Mouse (Mus musculus) liver, postnatal 0 days (tissue): ENCODE data around the gene Dnah7c. TPM values are rescaled to one million over a fixed set of nuclear protein-coding genes. Genes with fewer than 3 reads are reported as not detected.

Experiments
- ATAC-seq: fragments of 200-750 bp; cut with Nextera tagmentation; 2 replicates; pipeline ENCODE4 v1.8.0; 2017; ENCODE audit warnings: mild to moderate bottlenecking, moderate library complexity
- DNase-seq: peaks from one replicate; pipeline ENCODE4 v3.0.0-alpha.2; 2016
- H3K27ac ChIP-seq: fragments of 300-500 bp; sonication (generic); 2 replicates; pipeline ENCODE4 v1.5.1; 2014; ENCODE audit warnings: antibody characterized with exemption, moderate library complexity, mild to moderate bottlenecking, low read depth
- H3K27me3 ChIP-seq: fragments of 300-500 bp; sonication (generic); 2 replicates; pipeline ENCODE4 v1.6.1; 2014; ENCODE audit warnings: low read length, control low read depth, mixed read lengths; ENCODE audit not compliant: insufficient read depth
- H3K36me3 ChIP-seq: fragments of 300-500 bp; sonication (generic); replicated peaks from 2 replicates; pipeline ENCODE4 v1.6.1; 2014; ENCODE audit warnings: mild to moderate bottlenecking, control low read depth, low read length, moderate library complexity, mixed read lengths; ENCODE audit not compliant: insufficient read depth
- H3K4me1 ChIP-seq: fragments of 300-500 bp; sonication (generic); 2 replicates; pipeline ENCODE4 v1.6.1; 2014; ENCODE audit warnings: antibody characterized with exemption, mild to moderate bottlenecking, control low read depth; ENCODE audit not compliant: insufficient read depth
- H3K4me2 ChIP-seq: fragments of 300-500 bp; sonication (generic); 2 replicates; pipeline ENCODE4 v1.6.1; 2014; ENCODE audit warnings: low read depth, mild to moderate bottlenecking, low read length, moderate library complexity, mixed read lengths
- H3K4me3 ChIP-seq: fragments of 300-500 bp; sonication (generic); 2 replicates; pipeline ENCODE4 v1.5.1; 2014; ENCODE audit warnings: low read depth, low read length
- H3K9ac ChIP-seq: fragments of 300-500 bp; sonication (generic); replicated peaks from 2 replicates; pipeline ENCODE4 v1.6.1; 2014; ENCODE audit warnings: mild to moderate bottlenecking, moderate library complexity
- H3K9me3 ChIP-seq: fragments of 300-500 bp; sonication (generic); 2 replicates; pipeline ENCODE4 v1.6.1; 2016; ENCODE audit warnings: mild to moderate bottlenecking, control low read depth, low read length, mixed read lengths
- CTCF ChIP-seq: sonication (generic); IDR thresholded peaks from 2 replicates; pipeline ENCODE4 v1.5.1; 2016; ENCODE audit warnings: antibody characterized with exemption, low read depth
- EP300 ChIP-seq: IDR thresholded peaks from 2 replicates; pipeline ENCODE4 v1.6.1; 2016; ENCODE audit warnings: antibody characterized with exemption, low read depth, mild to moderate bottlenecking
- WGBS: fragments of 180-500 bp; shearing (Covaris S2); extraction: QIAGEN DNeasy Blood & Tissue Kit; methylation state at CpG from one replicate; pipeline ENCODE4 v1.1.7; 2014; ENCODE audit not compliant: insufficient replicate concordance; 5-methylcytosine and 5-hydroxymethylcytosine counted together
- polyA plus RNA-seq: library from polyadenylated mRNA; unstranded; fragments of >200 nt; fragmentation: Nextera tagmentation; extraction: Ambion mirVana; gene quantifications from 2 replicates; pipeline ENCODE4 v1.2.1, GENCODE M21; 2015

The Dnah7c gene
- polyA plus RNA-seq, 1 experiment from 2014 or later = not detected

DNA sequence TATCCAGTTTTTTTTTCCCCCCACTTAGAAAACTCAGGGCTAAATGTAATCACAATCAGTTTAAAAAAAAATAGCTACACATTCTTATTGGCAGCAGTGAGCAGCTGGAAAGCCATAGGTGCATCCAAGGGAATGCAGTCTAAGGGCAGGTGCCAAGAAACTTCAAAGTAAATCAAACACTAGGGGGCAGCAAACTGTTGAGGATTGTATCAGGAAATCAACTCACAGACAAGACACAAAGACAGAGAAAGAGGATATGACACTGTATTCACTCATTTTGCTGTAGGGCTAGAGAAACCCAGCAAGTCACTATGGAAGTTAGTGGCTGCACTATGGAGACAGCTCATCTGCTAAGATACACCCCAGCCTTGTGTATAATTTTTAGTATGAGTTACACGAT lies 424.4 kb downstream of the Dnah7c start:
- Histone ChIP-seq H3K4me1 (peaks cover 4% of the 10 kb centered on the region), H3K36me3 (no peaks in the 10 kb centered on the region), H3K27me3 (no peaks in the 10 kb centered on the region), H3K27ac (no peak overlapping the region), H3K9ac (no peak overlapping the region), H3K4me3 (no peak overlapping the region), H3K9me3 (no peaks in the 10 kb centered on the region), H3K4me2 (no peak overlapping the region)
- DNase-seq (peak; percentile 39), ATAC-seq (no peak)
- 44% methylated on average over 1 of the region's 1 CpGs for WGBS
- no peak for TF ChIP-seq EP300
- peak; percentile 83 for TF ChIP-seq CTCF

DNA sequence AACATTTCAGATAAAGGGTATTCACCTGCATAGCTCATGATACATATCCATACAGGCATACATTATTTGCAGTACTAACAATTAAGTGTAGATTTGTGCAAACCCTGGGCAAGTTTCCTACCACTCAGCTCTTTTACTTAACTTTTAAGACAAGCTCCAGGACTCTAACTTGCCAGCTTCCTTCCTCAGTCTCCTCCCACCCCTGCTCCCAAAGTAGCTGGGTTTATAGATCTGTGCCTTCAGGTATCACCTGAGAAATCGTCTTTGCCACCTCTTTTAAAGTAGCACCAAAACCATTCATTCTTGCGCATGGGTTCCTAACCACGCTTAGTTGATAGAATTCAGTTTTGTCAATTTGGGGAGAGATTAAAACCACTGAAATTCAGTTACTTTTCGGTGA lies 426.2 kb downstream of the Dnah7c start:
- WGBS = 32% methylated on average over 4 of the region's 4 CpGs
- 0 out of 2 replicates have a peak overlapping the region, but pooled peaks have one; percentile 10 for H3K4me2 ChIP-seq
- no peaks in the 10 kb centered on the region for H3K27me3 ChIP-seq
- DNase-seq (no peak), ATAC-seq (no peak)
- H3K4me3 ChIP-seq = no peak overlapping the region
- no peaks in the 10 kb centered on the region for H3K9me3 ChIP-seq
- H3K9ac ChIP-seq = no peak overlapping the region
- peaks cover 6% of the 10 kb centered on the region for H3K4me1 ChIP-seq
- H3K36me3 ChIP-seq = no peaks in the 10 kb centered on the region
- no peak for TF ChIP-seq EP300
- no peak for TF ChIP-seq CTCF
- H3K27ac ChIP-seq = no peak overlapping the region

DNA sequence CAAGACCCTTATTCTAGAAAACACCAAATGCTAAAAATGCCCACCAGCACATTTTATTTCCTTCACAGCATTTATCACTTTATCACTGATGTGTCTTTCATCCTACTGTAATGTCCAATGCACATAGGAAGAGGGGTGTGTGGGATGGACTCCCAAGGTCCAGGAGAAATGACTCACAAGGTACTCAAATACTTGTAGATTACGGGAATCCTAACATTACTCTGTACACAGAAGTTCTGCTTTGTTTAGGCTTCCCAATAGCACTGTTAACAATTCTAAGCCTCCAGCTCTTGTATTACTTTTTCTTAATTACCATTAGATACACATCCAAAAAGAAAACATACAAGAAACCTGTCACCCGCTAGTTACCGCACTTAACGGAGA lies 426.8 kb downstream of the Dnah7c start:
- peak overlapping the region; percentile 93 for H3K4me3 ChIP-seq
- H3K27ac ChIP-seq = peak overlapping the region; percentile 99
- H3K4me2 ChIP-seq = peak overlapping the region; percentile 91
- H3K4me1 ChIP-seq = peaks cover 6% of the 10 kb centered on the region
- DNase-seq (no peak), ATAC-seq (no peak)
- 3% methylated on average over 4 of the region's 4 CpGs for WGBS
- no peaks in the 10 kb centered on the region for H3K9me3 ChIP-seq
- TF ChIP-seq EP300 = no peak
- no peak for TF ChIP-seq CTCF
- no peaks in the 10 kb centered on the region for H3K27me3 ChIP-seq
- H3K9ac ChIP-seq = peak overlapping the region; percentile 96
- H3K36me3 ChIP-seq = no peaks in the 10 kb centered on the region

DNA sequence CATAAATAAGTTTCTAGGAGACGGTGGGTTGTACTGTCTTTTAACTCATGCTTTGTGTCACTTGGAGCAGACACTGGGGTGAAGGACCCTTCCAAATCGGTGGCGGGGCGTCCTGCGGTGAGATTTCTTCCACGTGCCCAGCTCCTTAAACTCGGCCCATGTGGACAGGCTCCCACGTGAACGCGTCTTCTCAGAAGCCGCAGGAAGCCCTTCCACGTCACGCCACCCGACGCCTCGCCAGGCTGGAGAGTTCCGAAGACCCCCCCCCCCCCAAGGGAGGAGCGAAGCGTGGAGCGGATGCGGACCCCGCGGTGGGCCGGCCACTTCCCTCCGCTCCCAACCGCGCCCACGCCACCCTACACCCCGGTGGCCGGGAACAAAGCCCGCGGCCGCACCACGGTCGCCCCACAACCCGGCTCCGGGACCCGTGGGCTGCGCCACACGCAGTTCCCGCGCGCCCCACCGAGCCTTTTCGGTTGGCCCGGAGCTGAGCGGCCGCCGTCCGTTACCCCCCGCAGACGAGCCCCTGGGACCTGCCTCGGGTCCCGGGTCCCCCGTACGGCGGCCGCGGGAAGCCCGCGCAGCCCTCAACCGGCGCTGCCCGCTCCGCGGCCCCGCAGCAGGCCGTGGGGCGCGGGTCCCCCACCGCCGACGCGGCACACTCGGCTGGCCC lies 427.3 kb downstream of the Dnah7c start:
- Histone ChIP-seq H3K36me3 (no peaks in the 10 kb centered on the region), H3K4me3 (peak overlapping the region; percentile 93), H3K4me1 (peaks cover 6% of the 10 kb centered on the region), H3K27me3 (no peaks in the 10 kb centered on the region), H3K9me3 (no peaks in the 10 kb centered on the region), H3K9ac (peak overlapping the region; percentile 96), H3K27ac (peak overlapping the region; percentile 99), H3K4me2 (peak overlapping the region; percentile 91)
- DNase-seq = peak; percentile 74
- under 1% methylated on average over 34 of the region's 75 CpGs for WGBS
- TF ChIP-seq EP300 = no peak
- no peak for TF ChIP-seq CTCF
- ATAC-seq = peak; percentile 10

DNA sequence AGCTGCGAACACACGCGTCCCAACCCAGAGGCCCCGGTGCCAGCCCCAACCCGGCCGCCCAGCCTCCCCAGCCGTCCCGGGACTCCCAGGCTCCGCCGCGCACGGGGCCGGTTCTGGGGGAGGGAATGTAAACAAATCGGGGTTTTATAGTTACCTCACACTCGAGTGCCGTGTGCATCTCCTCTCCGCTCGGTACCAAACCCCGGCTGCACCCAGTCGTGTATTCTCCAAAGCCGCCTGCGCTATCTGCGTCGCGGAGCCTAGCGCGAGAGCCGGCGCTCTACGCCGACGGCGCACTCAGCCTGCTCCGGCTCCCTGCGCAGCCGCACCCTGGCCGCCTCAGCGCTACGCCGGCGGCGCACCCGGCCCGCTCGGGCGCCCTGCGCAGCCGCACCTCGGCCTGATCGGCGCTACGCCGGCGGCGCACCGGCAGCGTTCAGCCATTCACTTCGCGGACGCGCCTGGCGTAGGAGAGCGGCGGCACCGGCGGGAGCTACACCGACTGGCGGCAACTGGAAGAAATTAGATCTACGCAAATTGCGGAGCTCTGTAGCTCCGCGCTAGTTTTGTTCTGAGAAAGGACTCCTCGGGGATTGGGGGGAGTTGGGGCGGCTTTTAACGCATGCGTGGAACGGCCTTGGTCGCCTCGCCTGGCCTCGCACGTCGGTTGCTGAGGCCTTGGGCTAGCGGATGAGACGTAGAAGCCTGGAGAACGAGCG lies 428.1 kb downstream of the Dnah7c start:
- peak; percentile 98 for DNase-seq
- Histone ChIP-seq H3K4me2 (peak overlapping the region; percentile 91), H3K36me3 (no peaks in the 10 kb centered on the region), H3K27me3 (no peaks in the 10 kb centered on the region), H3K9ac (peak overlapping the region; percentile 96), H3K4me3 (peak overlapping the region; percentile 93), H3K9me3 (no peaks in the 10 kb centered on the region), H3K27ac (peak overlapping the region; percentile 99), H3K4me1 (peaks cover 6% of the 10 kb centered on the region)
- under 1% methylated on average over 84 of the region's 86 CpGs for WGBS
- peak; percentile 94 for ATAC-seq
- TF ChIP-seq EP300 = peak; percentile 92
- TF ChIP-seq CTCF = 0 out of 2 replicates have a peak, but pooled peaks have one; percentile 9

DNA sequence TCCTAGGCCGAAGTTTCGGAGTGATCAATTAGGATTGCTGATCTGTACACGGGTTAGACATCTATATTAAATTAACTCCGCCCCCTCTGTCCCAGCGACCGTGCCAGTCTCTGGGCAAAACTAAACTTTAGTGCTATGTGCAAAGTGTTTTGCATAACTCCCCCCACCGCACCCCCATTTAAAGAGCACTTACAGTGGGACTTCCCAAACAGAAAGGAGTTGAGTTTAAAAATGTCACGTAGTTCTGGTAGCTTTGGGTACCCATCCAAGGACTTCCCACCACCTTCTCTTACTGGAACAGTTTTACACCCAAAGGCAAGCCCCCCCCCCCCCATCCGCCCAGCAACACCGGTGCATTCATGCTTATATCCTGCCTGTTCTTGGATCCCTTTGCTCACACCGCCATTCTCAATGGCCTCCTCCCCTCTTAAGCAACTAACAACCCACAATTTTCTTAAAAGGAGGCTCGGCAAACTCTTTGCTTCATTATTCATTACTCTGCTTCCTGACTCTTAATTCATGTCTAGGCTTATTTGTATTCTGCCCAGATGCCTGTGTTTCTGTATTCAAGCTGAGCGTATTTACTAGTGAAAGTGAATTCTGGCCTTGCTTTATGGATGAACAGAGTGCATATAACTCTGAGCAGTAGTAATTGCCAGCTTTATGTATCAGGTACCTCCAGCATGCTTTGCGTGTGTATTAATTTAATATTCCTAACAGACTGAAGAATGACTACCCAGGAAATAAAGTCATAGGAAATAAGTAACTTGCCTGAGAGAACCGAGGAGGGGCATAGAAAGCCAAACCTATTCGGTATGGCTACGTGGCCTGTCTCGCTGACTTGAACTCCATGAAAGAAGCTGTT lies 428.9 kb downstream of the Dnah7c start:
- peak; percentile 68 for ATAC-seq
- Histone ChIP-seq H3K27ac (peak overlapping the region; percentile 99), H3K4me2 (peak overlapping the region; percentile 91), H3K27me3 (no peaks in the 10 kb centered on the region), H3K9me3 (no peaks in the 10 kb centered on the region), H3K4me3 (peak overlapping the region; percentile 93), H3K4me1 (peaks cover 6% of the 10 kb centered on the region), H3K9ac (peak overlapping the region; percentile 96), H3K36me3 (no peaks in the 10 kb centered on the region)
- WGBS = 27% methylated on average over 18 of the region's 18 CpGs
- TF ChIP-seq CTCF = no peak
- TF ChIP-seq EP300 = 0 out of 2 replicates have a peak, but pooled peaks have one; percentile 7
- no peak for DNase-seq
